Mouse (Mus musculus) heart, embryonic 15.5 days (tissue): ENCODE data around the gene Traf5. TPM values are rescaled to one million over a fixed set of nuclear protein-coding genes. Genes with fewer than 3 reads are reported as not detected.

Experiments
- ATAC-seq: fragments of 200-750 bp; cut with Nextera tagmentation; replicated peaks from 2 replicates; pipeline ENCODE4 v1.8.0; 2017; ENCODE audit warnings: low read depth, moderate TSS enrichment; ENCODE audit not compliant: insufficient number of reproducible peaks, insufficient read depth, low FRiP score
- H3K27ac ChIP-seq: fragments of 300-500 bp; sonication (generic); 2 replicates; pipeline ENCODE4 v1.5.1; 2015; ENCODE audit warnings: mild to moderate bottlenecking, inconsistent platforms
- H3K27me3 ChIP-seq: fragments of 300-500 bp; sonication (generic); 2 replicates; pipeline ENCODE4 v1.6.1; 2015; ENCODE audit warnings: inconsistent platforms
- H3K36me3 ChIP-seq: fragments of 300-500 bp; sonication (generic); 2 replicates; pipeline ENCODE4 v1.6.1; 2015; ENCODE audit warnings: mild to moderate bottlenecking, inconsistent platforms
- H3K4me1 ChIP-seq: fragments of 300-500 bp; sonication (generic); replicated peaks from 2 replicates; pipeline ENCODE4 v1.6.1; 2015; ENCODE audit warnings: inconsistent platforms
- H3K4me2 ChIP-seq: fragments of 300-500 bp; sonication (generic); 2 replicates; pipeline ENCODE4 v1.6.1; 2015; ENCODE audit warnings: inconsistent platforms, mild to moderate bottlenecking, moderate library complexity
- H3K4me3 ChIP-seq: fragments of 300-500 bp; sonication (generic); 2 replicates; pipeline ENCODE4 v1.5.1; 2015; ENCODE audit warnings: mild to moderate bottlenecking, inconsistent platforms
- H3K9ac ChIP-seq: fragments of 300-500 bp; sonication (generic); 2 replicates; pipeline ENCODE4 v1.6.1; 2015; ENCODE audit warnings: mild to moderate bottlenecking, inconsistent platforms
- H3K9me3 ChIP-seq: fragments of 300-500 bp; sonication (generic); replicated peaks from 2 replicates; pipeline ENCODE4 v1.6.1; 2016; ENCODE audit warnings: inconsistent platforms
- WGBS: fragments of 180-500 bp; shearing (Covaris S2); methylation state at CpG from one replicate; pipeline ENCODE4 v1.1.7; 2015; ENCODE audit warnings: mixed read lengths; 5-methylcytosine and 5-hydroxymethylcytosine counted together
- polyA plus RNA-seq: library from polyadenylated mRNA; unstranded; fragments of >200 nt; fragmentation: Nextera tagmentation; extraction: Ambion mirVana; gene quantifications from 2 replicates; pipeline ENCODE4 v1.2.1, GENCODE M21; 2015

The Traf5 gene
- polyA plus RNA-seq, 1 experiment from 2014 or later, result 13.6 TPM

DNA sequence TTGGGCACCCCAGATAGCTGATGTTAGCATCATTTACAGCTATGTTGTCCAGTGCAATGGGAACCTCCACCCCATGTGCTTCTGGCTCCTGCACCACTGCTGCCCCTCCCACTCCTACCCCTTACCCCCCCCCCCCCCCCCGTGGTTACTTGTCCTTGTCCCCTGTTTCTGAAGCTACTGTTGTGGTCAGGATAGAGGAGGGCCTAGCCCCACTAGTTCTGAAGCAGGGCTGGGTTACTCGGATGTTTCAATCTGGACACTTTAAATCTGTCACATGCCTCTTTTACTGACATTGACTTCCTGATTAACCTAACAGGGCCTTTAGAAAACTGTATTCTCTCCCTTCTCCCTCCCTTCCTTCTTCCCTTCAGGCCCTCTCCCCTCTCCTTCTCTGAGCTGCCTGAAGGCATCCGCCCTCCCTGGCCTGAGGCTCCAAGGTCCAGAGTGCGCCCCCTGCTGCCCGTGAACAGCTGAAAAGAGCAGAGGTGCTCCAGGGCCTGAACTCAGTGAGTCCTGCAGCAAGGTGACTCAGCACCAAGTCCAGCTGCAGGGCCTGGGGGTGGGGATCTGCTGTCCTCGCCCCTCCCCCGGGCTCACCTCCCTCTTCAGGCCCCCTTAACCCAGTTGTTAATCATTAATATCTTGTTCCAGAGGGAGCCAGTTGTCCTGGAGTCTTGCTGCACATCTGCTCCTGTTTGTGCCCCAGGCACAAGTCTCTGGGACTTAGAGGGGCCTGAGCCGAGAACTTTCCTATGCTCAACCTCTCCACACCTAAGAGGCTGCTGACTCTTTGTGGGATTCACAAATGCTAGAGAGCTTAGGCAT is 128.2 kb downstream of the Traf5 start:
- 30% methylated on average over 8 of the region's 8 CpGs for WGBS
- no peak overlapping the region for H3K4me2 ChIP-seq
- no peaks in the 10 kb centered on the region for H3K36me3 ChIP-seq
- no peak overlapping the region for H3K4me3 ChIP-seq
- peak; percentile 73 for ATAC-seq
- no peak overlapping the region for H3K27ac ChIP-seq
- H3K4me1 ChIP-seq, result peaks cover 2% of the 10 kb centered on the region; the same call in 1 of the 2 replicates
- H3K27me3 ChIP-seq, result no peaks in the 10 kb centered on the region; the same call in 1 of the 2 replicates
- H3K9ac ChIP-seq, result no peak overlapping the region
- no peaks in the 10 kb centered on the region for H3K9me3 ChIP-seq

DNA sequence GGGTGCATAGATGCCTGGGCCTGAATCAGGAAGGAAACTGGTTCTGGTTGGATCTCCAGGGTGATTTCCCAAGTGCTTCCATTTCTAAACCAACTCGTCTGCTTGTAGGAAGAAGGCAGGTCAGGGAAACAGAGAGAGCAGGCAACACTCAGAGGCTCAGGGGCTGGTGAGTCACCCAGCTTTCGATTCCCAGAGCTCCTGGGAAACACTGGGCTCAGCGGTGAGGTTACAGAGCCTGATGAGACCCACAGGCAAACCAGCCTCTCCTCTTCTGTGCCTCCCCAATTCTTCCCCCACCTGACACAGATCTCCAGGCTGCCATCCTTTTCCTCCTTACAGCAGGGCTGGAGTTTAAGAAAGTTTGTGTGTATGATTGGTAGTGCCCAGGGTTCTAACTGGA is 128.9 kb downstream of the Traf5 start:
- Histone ChIP-seq H3K27ac (no peak overlapping the region), H3K4me3 (no peak overlapping the region), H3K27me3 (no peaks in the 10 kb centered on the region; the same call in 1 of the 2 replicates), H3K4me1 (peaks cover 2% of the 10 kb centered on the region; the same call in 1 of the 2 replicates), H3K4me2 (no peak overlapping the region), H3K36me3 (no peaks in the 10 kb centered on the region), H3K9ac (no peak overlapping the region), H3K9me3 (no peaks in the 10 kb centered on the region)
- ATAC-seq, result no peak
- WGBS, result 77% methylated on average over 3 of the region's 3 CpGs

GRCm38 (mm10) chr1:191960946-191961345 is 131.4 kb downstream of the Traf5 start:
- Histone ChIP-seq H3K9ac (no peak overlapping the region), H3K27me3 (no peaks in the 10 kb centered on the region), H3K4me3 (no peak overlapping the region), H3K27ac (no peak overlapping the region), H3K9me3 (no peaks in the 10 kb centered on the region), H3K4me2 (no peak overlapping the region), H3K36me3 (no peaks in the 10 kb centered on the region), H3K4me1 (peaks cover 8% of the 10 kb centered on the region; the same call in 1 of the 2 replicates)
- 53% methylated on average over 2 of the region's 2 CpGs for WGBS
- ATAC-seq, result no peak

DNA sequence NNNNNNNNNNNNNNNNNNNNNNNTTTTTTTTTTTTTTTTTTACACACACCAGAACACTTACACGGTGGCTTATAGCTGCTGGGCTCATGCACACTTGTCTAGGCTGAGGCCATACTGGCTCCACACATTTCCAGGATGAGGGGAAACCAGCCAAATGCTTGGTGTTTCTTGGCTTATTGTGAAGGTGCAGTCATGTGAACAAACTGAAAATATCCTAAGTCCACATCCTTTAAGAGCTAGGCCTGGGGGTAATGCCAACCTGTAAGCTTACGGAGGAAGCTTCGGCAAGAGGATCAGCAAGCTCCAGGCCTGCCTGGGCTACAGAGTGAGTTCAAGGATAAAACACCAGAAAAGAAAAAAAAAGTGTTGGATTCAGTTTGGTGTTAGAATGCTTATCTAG is 135.0 kb downstream of the Traf5 start:
- Histone ChIP-seq H3K27ac (no peak overlapping the region), H3K27me3 (no peaks in the 10 kb centered on the region), H3K9me3 (no peaks in the 10 kb centered on the region), H3K9ac (no peak overlapping the region), H3K4me3 (no peak overlapping the region), H3K4me1 (peaks cover 6% of the 10 kb centered on the region; the same call in 1 of the 2 replicates), H3K4me2 (no peak overlapping the region), H3K36me3 (no peaks in the 10 kb centered on the region)
- WGBS, result 72% methylated on average over 3 of the region's 3 CpGs
- ATAC-seq, result no peak

DNA sequence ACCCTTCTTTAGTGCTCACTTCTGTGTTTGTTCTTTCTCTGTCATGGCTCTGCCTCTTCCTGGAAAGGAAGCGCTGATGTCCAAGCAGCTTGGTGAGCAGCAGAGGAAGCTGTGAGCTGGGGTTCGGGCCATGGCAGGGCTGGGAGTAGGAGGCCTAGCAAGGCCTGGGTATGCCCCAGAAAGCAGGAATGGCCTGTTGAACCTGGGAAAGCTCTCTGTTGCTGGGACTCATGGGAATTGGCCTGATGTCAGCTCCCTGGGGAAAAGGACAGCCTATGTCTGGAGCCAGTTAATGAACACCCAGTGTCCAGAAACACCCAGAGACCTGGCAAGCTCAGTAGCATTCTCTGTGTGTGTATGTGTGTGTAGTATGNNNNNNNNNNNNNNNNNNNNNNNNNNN is 135.5 kb downstream of the Traf5 start:
- no peaks in the 10 kb centered on the region for H3K9me3 ChIP-seq
- peak overlapping the region; percentile 8; the same call in 1 of the 2 replicates for H3K4me2 ChIP-seq
- H3K9ac ChIP-seq, result no peak overlapping the region
- ATAC-seq, result no peak
- no peak overlapping the region for H3K4me3 ChIP-seq
- H3K36me3 ChIP-seq, result no peaks in the 10 kb centered on the region
- H3K4me1 ChIP-seq, result peaks cover 6% of the 10 kb centered on the region; the same call in 1 of the 2 replicates
- peak overlapping the region; percentile 72 for H3K27ac ChIP-seq
- no peaks in the 10 kb centered on the region for H3K27me3 ChIP-seq
- WGBS, result 62% methylated on average over 2 of the region's 2 CpGs

DNA sequence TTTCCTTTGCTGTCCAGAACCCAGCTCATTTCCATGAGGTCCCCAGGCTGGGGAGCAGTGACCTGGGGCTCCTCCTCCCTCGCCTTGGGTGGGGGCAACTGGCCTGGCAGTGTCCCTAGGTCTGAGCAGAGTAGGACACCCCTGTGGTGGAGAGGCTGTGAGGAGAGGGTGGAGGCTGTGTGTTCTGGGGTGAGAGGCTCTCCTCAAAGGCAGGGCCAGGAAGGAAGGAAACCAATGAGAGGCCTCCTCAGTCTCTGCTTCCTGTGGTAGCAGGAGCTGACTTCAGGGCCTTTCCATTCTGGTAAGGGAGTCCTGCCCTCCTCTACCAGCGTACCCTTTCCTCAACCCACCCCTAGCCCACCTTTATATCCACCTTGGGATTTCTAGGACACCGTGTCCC is 136.1 kb downstream of the Traf5 start:
- 70% methylated on average over 3 of the region's 3 CpGs for WGBS

DNA sequence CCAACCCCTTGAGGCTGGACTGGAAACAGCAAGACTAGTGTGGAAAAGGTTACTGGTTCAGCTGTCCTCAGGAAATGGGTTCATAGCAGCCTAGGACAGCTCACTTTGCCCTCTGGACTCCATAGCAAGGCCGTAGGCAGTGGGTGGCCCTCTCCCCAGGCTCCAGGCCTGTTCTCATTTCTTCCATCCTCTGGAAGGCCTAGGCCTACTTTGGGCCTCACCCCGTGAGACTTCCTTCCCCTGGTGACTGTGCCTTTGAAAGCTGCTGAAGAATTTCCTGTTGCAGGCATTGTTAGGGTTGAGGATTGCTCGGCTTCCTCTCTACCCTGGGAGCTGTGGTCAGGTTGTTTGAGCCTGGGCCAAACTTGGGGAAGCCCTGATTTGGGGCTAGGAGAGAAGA is 137.3 kb downstream of the Traf5 start:
- H3K4me3 ChIP-seq, result no peak overlapping the region
- H3K9ac ChIP-seq, result no peak overlapping the region
- ATAC-seq, result peak; percentile 66; the same call in 1 of the 2 replicates
- peaks cover 6% of the 10 kb centered on the region; the same call in 1 of the 2 replicates for H3K4me1 ChIP-seq
- H3K4me2 ChIP-seq, result no peak overlapping the region
- H3K36me3 ChIP-seq, result no peaks in the 10 kb centered on the region
- no peaks in the 10 kb centered on the region for H3K27me3 ChIP-seq
- WGBS, result 49% methylated on average over 3 of the region's 3 CpGs
- H3K27ac ChIP-seq, result peak overlapping the region; percentile 72
- no peaks in the 10 kb centered on the region for H3K9me3 ChIP-seq

More for the DNA sequence above, 136.1 kb downstream of the Traf5 start:
- Histone ChIP-seq H3K27me3 (no peaks in the 10 kb centered on the region), H3K4me2 (peak overlapping the region; percentile 8; the same call in 1 of the 2 replicates), H3K9me3 (no peaks in the 10 kb centered on the region), H3K27ac (peak overlapping the region; percentile 72), H3K4me1 (peaks cover 6% of the 10 kb centered on the region; the same call in 1 of the 2 replicates), H3K4me3 (no peak overlapping the region), H3K36me3 (no peaks in the 10 kb centered on the region), H3K9ac (no peak overlapping the region)
- ATAC-seq, result 0 out of 2 replicates have a peak, but pooled peaks have one; percentile 40

GRCm38 (mm10) chr1:191952733-191953335 is 139.5 kb downstream of the Traf5 start:
- WGBS, result 90% methylated on average over 11 of the region's 11 CpGs

DNA sequence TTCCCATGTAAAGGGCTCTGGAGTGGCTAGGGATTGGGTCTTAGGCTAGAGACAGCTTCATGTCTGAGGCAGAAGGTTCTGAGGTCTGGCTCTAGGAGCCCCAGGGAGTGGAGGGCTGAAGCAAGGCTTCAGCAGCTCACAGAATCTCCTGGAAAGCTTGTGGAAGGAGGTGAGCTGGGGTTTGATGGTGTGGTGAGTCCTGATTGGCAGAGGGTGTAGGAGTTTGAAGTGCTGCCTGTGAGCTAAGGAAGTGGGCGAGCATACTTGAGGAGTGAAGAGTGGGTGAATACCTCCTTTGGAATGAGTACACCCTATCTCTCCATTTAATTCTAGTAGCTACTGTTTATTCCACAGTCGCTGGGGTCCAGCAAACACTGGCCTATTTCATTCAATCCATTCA is 141.7 kb downstream of the Traf5 start:
- ATAC-seq, result no peak
- H3K4me1 ChIP-seq, result no peaks in the 10 kb centered on the region; the same call in 1 of the 2 replicates
- H3K27me3 ChIP-seq, result no peaks in the 10 kb centered on the region
- H3K9me3 ChIP-seq, result no peaks in the 10 kb centered on the region
- H3K27ac ChIP-seq, result no peak overlapping the region
- H3K9ac ChIP-seq, result no peak overlapping the region
- H3K4me2 ChIP-seq, result no peak overlapping the region
- H3K4me3 ChIP-seq, result no peak overlapping the region
- 53% methylated on average over 2 of the region's 2 CpGs for WGBS
- H3K36me3 ChIP-seq, result no peaks in the 10 kb centered on the region

More at GRCm38 (mm10) chr1:191952733-191953335, 139.5 kb downstream of the Traf5 start:
- H3K9me3 ChIP-seq, result no peaks in the 10 kb centered on the region
- no peaks in the 10 kb centered on the region for H3K27me3 ChIP-seq
- no peak overlapping the region for H3K4me3 ChIP-seq
- no peak overlapping the region for H3K27ac ChIP-seq
- H3K4me2 ChIP-seq, result no peak overlapping the region
- no peak overlapping the region for H3K9ac ChIP-seq
- H3K4me1 ChIP-seq, result peaks cover 6% of the 10 kb centered on the region; the same call in 1 of the 2 replicates
- ATAC-seq, result no peak
- H3K36me3 ChIP-seq, result no peaks in the 10 kb centered on the region

GRCm38 (mm10) chr1:191948600-191948999 is 143.8 kb downstream of the Traf5 start:
- H3K27ac ChIP-seq, result no peak overlapping the region
- no peak overlapping the region for H3K9ac ChIP-seq
- no peaks in the 10 kb centered on the region for H3K9me3 ChIP-seq
- no peak overlapping the region for H3K4me2 ChIP-seq
- no peaks in the 10 kb centered on the region for H3K36me3 ChIP-seq
- no peak overlapping the region for H3K4me3 ChIP-seq
- 80% methylated on average over 8 of the region's 8 CpGs for WGBS
- H3K4me1 ChIP-seq, result 0 out of 2 replicates have a peak, but pooled peaks cover 2% of the 10 kb centered on the region
- no peak for ATAC-seq
- no peaks in the 10 kb centered on the region for H3K27me3 ChIP-seq

DNA sequence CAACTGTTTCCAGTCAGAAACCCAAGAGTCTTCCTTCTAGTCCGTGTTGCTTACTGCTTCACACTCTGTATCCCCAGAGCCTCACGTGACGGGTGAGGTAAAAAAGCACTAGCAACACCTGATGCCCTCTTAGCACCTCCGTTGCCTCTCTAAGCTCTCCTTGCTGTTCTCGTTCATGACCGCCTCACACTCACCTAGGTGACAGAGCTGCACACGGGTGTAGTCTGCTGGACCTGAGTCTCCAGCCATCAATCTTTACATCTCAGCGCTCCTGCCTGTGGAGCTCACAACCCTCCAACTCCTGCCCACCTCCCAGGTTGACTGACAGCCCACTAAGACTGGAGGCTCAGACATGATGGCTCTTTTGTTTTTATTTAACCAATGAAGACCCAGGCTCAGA is 144.6 kb downstream of the Traf5 start:
- Histone ChIP-seq H3K36me3 (no peaks in the 10 kb centered on the region), H3K27ac (no peak overlapping the region), H3K27me3 (no peaks in the 10 kb centered on the region), H3K9ac (no peak overlapping the region), H3K4me3 (no peak overlapping the region), H3K4me1 (0 out of 2 replicates have a peak, but pooled peaks cover 2% of the 10 kb centered on the region), H3K4me2 (no peak overlapping the region), H3K9me3 (no peaks in the 10 kb centered on the region)
- 66% methylated on average over 8 of the region's 8 CpGs for WGBS
- no peak for ATAC-seq
